Mouse (Mus musculus): ENCODE results near the gene Gm42674.

GRCm38 (mm10) chr3:90612728-90613291 lies 11.1 kb downstream of the Gm42674 start, which contains the start of gene S100a6:
- no peak for TF ChIP-seq TAL1 (IDR thresholded peaks at IDR 0.05; ENCODE audit: low read length)
- TF ChIP-seq GATA1 (IDR thresholded peaks at IDR 0.05; ENCODE audit: low read length) = no peak

Data from erythroblast, embryonic 14.5 days (primary cell).